Comparison of ENCODE assay signal across 22 mouse cellular contexts in genomic region chr10:63601206-63601605, GRCm38 (mm10).
A peak's percentile ranks its signal among the peaks of the same experiment; 100 is the strongest.
DNase-seq lines count a peak whose midpoint lies in the region; ATAC-seq and TF ChIP-seq lines count a peak whose summit lies in the region.
"Had no signal": no experiment of that assay in that cellular context is flagged by ENCODE, and none has a peak within 500 bp of the region (broad histone marks: within the 10 kb centered on the region; RNA-seq: fewer than 3 reads in every experiment).

No protein-coding gene starts in this region.

- ATAC-seq in heart, embryonic 12.5 days (ENCODE audit: insufficient number of reproducible peaks, low FRiP score), result no peak
- no peak for ATAC-seq in midbrain, embryonic 11.5 days (ENCODE audit: low FRiP score)
- no peak for ATAC-seq in midbrain, embryonic 14.5 days (ENCODE audit: low FRiP score, low TSS enrichment)
- ATAC-seq: activated CD4-positive, CD25-positive, alpha-beta regulatory T cell, adult 4 months; forebrain, postnatal 0 days; intestine, embryonic 15.5 days; Patski had no signal

- H3K4me1 ChIP-seq in heart, embryonic 12.5 days (replicated peaks), result peaks cover 6% of the 10 kb centered on the region; the same call in 1 of the 2 replicates
- H3K4me1 ChIP-seq in midbrain, embryonic 11.5 days (ENCODE audit: control insufficient read depth, insufficient read depth, low read length), result no peaks in the 10 kb centered on the region
- no peaks in the 10 kb centered on the region for H3K4me1 ChIP-seq in midbrain, embryonic 14.5 days (ENCODE audit: control insufficient read depth, insufficient read depth, low read length)
- H3K4me1 ChIP-seq: embryonic facial prominence, embryonic 13.5 days; forebrain, embryonic 12.5 days; hindbrain, embryonic 10.5 days; intestine, embryonic 15.5 days had no signal

- H3K36me3 ChIP-seq in heart, embryonic 12.5 days, result peaks cover 8% of the 10 kb centered on the region
- H3K36me3 ChIP-seq in midbrain, embryonic 11.5 days (ENCODE audit: control insufficient read depth, insufficient read depth, low read length), result no peaks in the 10 kb centered on the region
- no peaks in the 10 kb centered on the region for H3K36me3 ChIP-seq in midbrain, embryonic 14.5 days (ENCODE audit: control insufficient read depth, insufficient read depth, low read length)
- H3K36me3 ChIP-seq: embryonic facial prominence, embryonic 13.5 days; forebrain, embryonic 12.5 days; hindbrain, embryonic 10.5 days; intestine, embryonic 15.5 days had no signal

- peak overlapping the region; percentile 80 for H3K27ac ChIP-seq in gastrocnemius, adult 2 months
- H3K27ac ChIP-seq in heart, embryonic 12.5 days (ENCODE audit: poor library complexity, severe bottlenecking), result peak overlapping the region; percentile 89
- H3K27ac ChIP-seq in midbrain, embryonic 11.5 days (ENCODE audit: low read depth, low read length), result no peak overlapping the region
- no peak overlapping the region for H3K27ac ChIP-seq in midbrain, embryonic 14.5 days (replicated peaks; ENCODE audit: low read depth, low read length)
- H3K27ac ChIP-seq: embryonic facial prominence, embryonic 13.5 days; forebrain, embryonic 12.5 days; hindbrain, embryonic 10.5 days; hindbrain, embryonic 14.5 days; intestine, embryonic 15.5 days had no signal

- 57% methylated on average over 2 of the region's 2 CpGs for WGBS in heart, embryonic 12.5 days
- WGBS in midbrain, embryonic 11.5 days, result 81% methylated on average over 2 of the region's 2 CpGs
- 82% methylated on average over 2 of the region's 2 CpGs for WGBS in midbrain, embryonic 14.5 days

- DNase-seq in gastrocnemius, adult 2 months, result no peak
- DNase-seq in gastrocnemius, postnatal 36 days, result no peak
- no peak for DNase-seq in heart, adult 8-10 months (ENCODE audit: low spot score)
- peak; percentile 60 for DNase-seq in midbrain, embryonic 11.5 days (ENCODE audit: low spot score, missing footprints)
- DNase-seq in midbrain, embryonic 14.5 days, result no peak
- no peak for DNase-seq in adrenal gland, postnatal 4 days (ENCODE audit: low spot score in 2 of 2)
- DNase-seq: adrenal gland, postnatal 14 days; cerebellum, adult 18-20 months; cerebellum, adult 9-11 months; cerebellum, postnatal 36 days; forebrain, postnatal 0 days; gastrocnemius, postnatal 25 days; kidney, adult 18-20 months had no signal

- H3K4me2 ChIP-seq in heart, embryonic 12.5 days, result no peak overlapping the region
- H3K4me2 ChIP-seq in midbrain, embryonic 11.5 days, result no peak overlapping the region
- no peak overlapping the region for H3K4me2 ChIP-seq in midbrain, embryonic 14.5 days (ENCODE audit: low read length)
- H3K4me2 ChIP-seq: embryonic facial prominence, embryonic 13.5 days; forebrain, embryonic 12.5 days; hindbrain, embryonic 14.5 days; intestine, embryonic 15.5 days had no signal

- intact Hi-C loops in gastrocnemius, adult 2 months (cut with DNase I), result no loop called here
- intact Hi-C loops in gastrocnemius, postnatal 36 days (cut with DNase I), result no loop called here

- H3K4me3 ChIP-seq in gastrocnemius, adult 2 months, result no peak overlapping the region
- H3K4me3 ChIP-seq in heart, embryonic 12.5 days, result no peak overlapping the region
- no peak overlapping the region for H3K4me3 ChIP-seq in midbrain, embryonic 11.5 days (ENCODE audit: low read depth, low read length)
- no peak overlapping the region for H3K4me3 ChIP-seq in midbrain, embryonic 14.5 days (replicated peaks; ENCODE audit: low read depth, low read length)
- H3K4me3 ChIP-seq: embryonic facial prominence, embryonic 13.5 days; forebrain, embryonic 12.5 days; hindbrain, embryonic 10.5 days; intestine, embryonic 15.5 days had no signal

- no peak for TF ChIP-seq CTCF in gastrocnemius, adult 2 months (IDR thresholded peaks at IDR 0.05)

- H3K9me3 ChIP-seq in heart, embryonic 12.5 days (replicated peaks), result peaks cover 15% of the 10 kb centered on the region
- no peaks in the 10 kb centered on the region; the same call in 1 of the 2 replicates for H3K9me3 ChIP-seq in midbrain, embryonic 11.5 days (ENCODE audit: control insufficient read depth, low read length)
- H3K9me3 ChIP-seq in midbrain, embryonic 14.5 days (ENCODE audit: control insufficient read depth, low read length), result no peaks in the 10 kb centered on the region
- H3K9me3 ChIP-seq: embryonic facial prominence, embryonic 13.5 days; intestine, embryonic 15.5 days had no signal

- no peak overlapping the region for H3K9ac ChIP-seq in heart, embryonic 12.5 days
- H3K9ac ChIP-seq in midbrain, embryonic 11.5 days (ENCODE audit: low read length), result no peak overlapping the region
- no peak overlapping the region for H3K9ac ChIP-seq in midbrain, embryonic 14.5 days (replicated peaks; ENCODE audit: low read length)
- H3K9ac ChIP-seq: embryonic facial prominence, embryonic 13.5 days; forebrain, embryonic 12.5 days; forebrain, postnatal 0 days; hindbrain, embryonic 14.5 days; intestine, embryonic 15.5 days had no signal

- no peaks in the 10 kb centered on the region for H3K27me3 ChIP-seq in heart, embryonic 12.5 days (replicated peaks)
- H3K27me3 ChIP-seq in midbrain, embryonic 11.5 days (ENCODE audit: control insufficient read depth, insufficient read depth, low read length), result no peaks in the 10 kb centered on the region
- no peaks in the 10 kb centered on the region for H3K27me3 ChIP-seq in midbrain, embryonic 14.5 days (ENCODE audit: control insufficient read depth, insufficient read depth, low read length)
- H3K27me3 ChIP-seq: CH12.LX; embryonic facial prominence, embryonic 13.5 days; forebrain, embryonic 12.5 days; intestine, embryonic 15.5 days had no signal

Comparison
In these comparisons a context has a peak if more than half of its experiments do, and no peak if none do; other contexts are left out.
1. H3K27ac ChIP-seq: peak in gastrocnemius, adult 2 months (single experiment) and heart, embryonic 12.5 days (single experiment); none in midbrain, embryonic 11.5 days (single experiment) and midbrain, embryonic 14.5 days (single experiment).